Mouse (Mus musculus) forebrain, embryonic 16.5 days (tissue): ENCODE data around the gene Mrpl51. TPM values are rescaled to one million over a fixed set of nuclear protein-coding genes. Genes with fewer than 3 reads are reported as not detected.
A peak's percentile ranks its signal among the peaks of the same experiment; 100 is the strongest.

Experiments used
- ATAC-seq: fragments of 200-750 bp; cut with Nextera tagmentation; 2 replicates; pipeline ENCODE4 v1.8.0; 2017; ENCODE audit warnings: mild to moderate bottlenecking, moderate library complexity
- H3K27ac ChIP-seq: fragments of 300-500 bp; sonication (generic); 2 replicates; pipeline ENCODE4 v1.5.1; 2014; ENCODE audit warnings: low read length, control low read depth
- H3K27me3 ChIP-seq: fragments of 300-500 bp; sonication (generic); replicated peaks from 2 replicates; pipeline ENCODE4 v1.6.1; 2014; ENCODE audit warnings: low read length; ENCODE audit not compliant: control insufficient read depth, insufficient read depth
- H3K36me3 ChIP-seq: fragments of 300-500 bp; sonication (generic); 2 replicates; pipeline ENCODE4 v1.6.1; 2014; ENCODE audit not compliant: control insufficient read depth, insufficient read depth
- H3K4me1 ChIP-seq: fragments of 300-500 bp; sonication (generic); replicated peaks from 2 replicates; pipeline ENCODE4 v1.6.1; 2014; ENCODE audit warnings: low read length; ENCODE audit not compliant: control insufficient read depth, insufficient read depth
- H3K4me2 ChIP-seq: fragments of 300-500 bp; sonication (generic); 2 replicates; pipeline ENCODE4 v1.6.1; 2014; ENCODE audit warnings: mild to moderate bottlenecking, low read length, control low read depth
- H3K4me3 ChIP-seq: fragments of 300-500 bp; sonication (generic); replicated peaks from 2 replicates; pipeline ENCODE4 v1.5.1; 2014; ENCODE audit warnings: mild to moderate bottlenecking, low read length, control low read depth
- H3K9ac ChIP-seq: fragments of 300-500 bp; sonication (generic); replicated peaks from 2 replicates; pipeline ENCODE4 v1.6.1; 2014; ENCODE audit warnings: low read depth, low read length, control low read depth
- H3K9me3 ChIP-seq: fragments of 300-500 bp; sonication (generic); 2 replicates; pipeline ENCODE4 v1.6.1; 2016; ENCODE audit warnings: low read length; ENCODE audit not compliant: control insufficient read depth
- WGBS: fragments of 180-500 bp; shearing (Covaris S2); extraction: QIAGEN DNeasy Blood & Tissue Kit; methylation state at CpG from one replicate; pipeline ENCODE4 v1.1.7; 2014; 5-methylcytosine and 5-hydroxymethylcytosine counted together
- polyA plus RNA-seq: library from polyadenylated mRNA; unstranded; fragments of >200 nt; fragmentation: Nextera tagmentation; extraction: Ambion mirVana; gene quantifications from 2 replicates; pipeline ENCODE4 v1.2.1, GENCODE M21; 2015

The Mrpl51 gene
- 137 and 140 TPM in 2 replicates for polyA plus RNA-seq

- H3K4me3 ChIP-seq = peak within 1 kb of the TSS; percentile 89
- under 1% methylated on average over 54 of the region's 54 CpGs for WGBS
- peak; percentile 97 for ATAC-seq
- H3K9me3 ChIP-seq = no peaks in the 10 kb centered on the region
- peaks cover 17% of the 10 kb centered on the region for H3K4me1 ChIP-seq
- peak within 1 kb of the TSS; percentile 83 for H3K9ac ChIP-seq
- peak within 1 kb of the TSS; percentile 95 for H3K4me2 ChIP-seq
- no peaks in the 10 kb centered on the region for H3K27me3 ChIP-seq
- H3K27ac ChIP-seq = peak within 1 kb of the TSS; percentile 100
- peaks cover 11% of the 10 kb centered on the region; the same call in 1 of the 2 replicates for H3K36me3 ChIP-seq
Measured at GRCm38 (mm10) chr6:125191332-125192015, at the start of gene Mrpl51, which contains the start of gene Ncapd2. Mrpl51 (plus strand) TSS chr6:125191801. Ncapd2 (minus strand) TSS chr6:125191701.

GRCm38 (mm10) chr6:125142436-125142835 lies 49.2 kb upstream of the Mrpl51 start:
- H3K9me3 ChIP-seq = no peaks in the 10 kb centered on the region
- 92% methylated on average over 8 of the region's 8 CpGs for WGBS
- no peak overlapping the region for H3K4me3 ChIP-seq
- H3K4me2 ChIP-seq = no peak overlapping the region
- H3K27me3 ChIP-seq = no peaks in the 10 kb centered on the region
- peaks cover 25% of the 10 kb centered on the region for H3K4me1 ChIP-seq
- H3K9ac ChIP-seq = no peak overlapping the region
- ATAC-seq = no peak
- peaks cover 28% of the 10 kb centered on the region for H3K36me3 ChIP-seq
- H3K27ac ChIP-seq = no peak overlapping the region

DNA sequence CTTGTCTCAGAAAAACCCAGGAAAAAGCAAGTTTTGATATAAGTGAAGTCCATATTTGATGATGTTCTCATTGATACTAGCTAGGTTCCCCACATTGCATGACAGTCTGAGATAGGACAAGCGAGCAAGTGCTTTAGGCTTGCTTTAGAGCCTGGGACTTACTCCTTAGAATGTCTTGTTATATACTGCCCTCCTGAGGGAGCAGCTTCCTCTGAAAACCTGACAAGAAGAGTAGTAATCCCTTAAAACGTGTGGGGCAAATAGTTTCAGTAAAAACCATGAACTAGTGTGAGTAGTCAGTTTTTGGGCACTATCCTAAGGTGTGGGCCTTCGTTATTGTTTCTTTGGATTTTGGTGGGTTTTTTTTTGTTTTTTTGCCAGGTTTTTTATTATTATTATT lies 48.5 kb upstream of the Mrpl51 start:
- peaks cover 30% of the 10 kb centered on the region for H3K4me1 ChIP-seq
- ATAC-seq = no peak
- H3K9ac ChIP-seq = no peak overlapping the region
- no peak overlapping the region for H3K27ac ChIP-seq
- H3K4me3 ChIP-seq = no peak overlapping the region
- 80% methylated on average over 3 of the region's 3 CpGs for WGBS
- no peaks in the 10 kb centered on the region for H3K9me3 ChIP-seq
- no peak overlapping the region for H3K4me2 ChIP-seq
- H3K27me3 ChIP-seq = no peaks in the 10 kb centered on the region
- H3K36me3 ChIP-seq = peaks cover 24% of the 10 kb centered on the region

DNA sequence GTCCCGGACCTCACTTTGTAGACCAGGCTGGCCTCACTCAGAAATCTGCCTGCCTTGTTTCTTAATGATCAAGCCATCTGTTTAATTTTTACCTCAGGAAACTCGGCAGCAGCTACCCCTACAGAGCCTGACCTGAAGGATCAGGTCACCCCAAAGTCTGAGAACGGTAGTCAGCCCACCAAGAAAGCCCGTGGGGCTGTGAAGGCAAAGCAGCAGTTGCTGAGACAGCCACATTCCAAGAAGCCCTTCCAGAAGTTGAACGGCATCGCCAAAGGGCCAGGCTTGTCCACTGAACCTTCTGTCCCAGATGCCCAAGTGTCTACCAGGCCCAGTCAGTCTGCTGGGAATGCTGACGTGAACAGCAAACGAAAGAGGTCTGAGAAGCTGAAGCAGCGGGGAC lies 47.7 kb upstream of the Mrpl51 start:
- Histone ChIP-seq H3K27me3 (no peaks in the 10 kb centered on the region), H3K4me1 (peaks cover 37% of the 10 kb centered on the region), H3K27ac (no peak overlapping the region), H3K9ac (no peak overlapping the region), H3K36me3 (peaks cover 21% of the 10 kb centered on the region), H3K4me3 (no peak overlapping the region), H3K4me2 (no peak overlapping the region), H3K9me3 (no peaks in the 10 kb centered on the region)
- 80% methylated on average over 9 of the region's 9 CpGs for WGBS
- no peak for ATAC-seq

DNA sequence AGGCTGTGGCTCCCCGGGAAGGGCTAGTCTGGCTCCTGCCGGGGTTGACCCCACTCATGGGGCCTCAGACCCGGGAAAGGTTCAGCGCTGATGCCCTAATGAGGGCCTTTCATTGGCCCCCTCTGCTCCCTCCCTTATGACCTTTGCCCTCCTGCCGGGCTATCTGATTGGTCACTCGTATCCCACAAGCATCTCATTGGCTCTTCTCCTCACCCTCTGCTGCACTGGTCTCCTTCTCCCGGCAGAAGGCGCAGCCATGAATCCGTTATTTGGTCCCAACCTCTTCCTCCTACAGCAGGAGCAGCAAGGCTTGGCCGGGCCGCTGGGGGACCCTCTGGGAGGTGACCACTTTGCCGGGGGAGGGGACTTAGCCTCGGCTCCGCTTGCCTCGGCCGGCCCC lies 46.6 kb upstream of the Mrpl51 start, which contains the start of gene Iffo1:
Gene Iffo1 (plus strand): TSS at position 241 of the 400 bp plus-strand sequence.
- H3K36me3 ChIP-seq = peaks cover 15% of the 10 kb centered on the region
- WGBS = 0% methylated on average over 16 of the region's 16 CpGs
- peak; percentile 96 for ATAC-seq

GRCm38 (mm10) chr6:125145479-125145951 lies 46.1 kb upstream of the Mrpl51 start:
- peaks cover 37% of the 10 kb centered on the region for H3K4me1 ChIP-seq
- H3K27ac ChIP-seq = peak overlapping the region; percentile 89
- H3K4me3 ChIP-seq = peak overlapping the region; percentile 85
- no peaks in the 10 kb centered on the region for H3K9me3 ChIP-seq
- peak overlapping the region; percentile 95 for H3K4me2 ChIP-seq
- peaks cover 12% of the 10 kb centered on the region for H3K36me3 ChIP-seq
- no peaks in the 10 kb centered on the region for H3K27me3 ChIP-seq
- H3K9ac ChIP-seq = peak overlapping the region; percentile 93
- WGBS = under 1% methylated on average over 33 of the region's 35 CpGs
- ATAC-seq = peak; percentile 59

More for the DNA sequence above, 46.6 kb upstream of the Mrpl51 start, which contains the start of gene Iffo1:
- peak within 1 kb of the TSS; percentile 89 for H3K27ac ChIP-seq
- H3K9ac ChIP-seq = peak within 1 kb of the TSS; percentile 93
- H3K4me3 ChIP-seq = peak within 1 kb of the TSS; percentile 85
- H3K9me3 ChIP-seq = no peaks in the 10 kb centered on the region
- no peaks in the 10 kb centered on the region for H3K27me3 ChIP-seq
- peaks cover 37% of the 10 kb centered on the region for H3K4me1 ChIP-seq
- peak within 1 kb of the TSS; percentile 95 for H3K4me2 ChIP-seq

- Histone ChIP-seq H3K27me3 (no peaks in the 10 kb centered on the region), H3K4me1 (peaks cover 37% of the 10 kb centered on the region), H3K9me3 (no peaks in the 10 kb centered on the region), H3K4me2 (peak overlapping the region; percentile 95), H3K27ac (no peak overlapping the region), H3K9ac (peak overlapping the region; percentile 93), H3K36me3 (peaks cover 9% of the 10 kb centered on the region), H3K4me3 (peak overlapping the region; percentile 85)
- 40% methylated on average over 7 of the region's 7 CpGs for WGBS
- ATAC-seq = no peak
Measured at GRCm38 (mm10) chr6:125146148-125146547, 45.5 kb upstream of the Mrpl51 start.

DNA sequence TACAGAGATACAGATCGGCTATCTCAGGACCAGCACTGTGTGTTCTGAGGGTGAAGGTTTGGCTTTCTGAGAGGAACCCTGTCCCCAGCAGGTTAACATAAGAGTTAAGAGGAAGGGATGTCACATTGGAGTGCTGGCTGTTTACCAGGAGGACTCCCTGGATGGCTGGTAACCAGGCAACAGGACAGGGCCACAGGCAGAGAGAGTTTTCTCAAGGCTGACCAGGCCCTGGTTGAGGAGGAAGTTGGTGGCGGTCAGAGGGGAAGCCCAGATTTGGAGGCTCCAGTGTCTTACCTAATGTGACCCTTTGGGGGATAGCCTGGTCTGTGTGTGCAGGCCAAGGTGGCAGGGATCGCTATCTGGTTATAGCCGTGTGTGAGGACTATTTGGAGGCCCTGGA lies 44.8 kb upstream of the Mrpl51 start:
- no peaks in the 10 kb centered on the region for H3K27me3 ChIP-seq
- no peaks in the 10 kb centered on the region for H3K9me3 ChIP-seq
- peaks cover 4% of the 10 kb centered on the region for H3K36me3 ChIP-seq
- H3K4me1 ChIP-seq = peaks cover 37% of the 10 kb centered on the region
- no peak overlapping the region for H3K9ac ChIP-seq
- 85% methylated on average over 4 of the region's 4 CpGs for WGBS
- H3K27ac ChIP-seq = no peak overlapping the region
- no peak for ATAC-seq
- peak overlapping the region; percentile 95 for H3K4me2 ChIP-seq
- no peak overlapping the region for H3K4me3 ChIP-seq

GRCm38 (mm10) chr6:125147329-125147728 lies 44.3 kb upstream of the Mrpl51 start:
- Histone ChIP-seq H3K27me3 (no peaks in the 10 kb centered on the region), H3K4me2 (no peak overlapping the region), H3K9me3 (no peaks in the 10 kb centered on the region), H3K27ac (no peak overlapping the region), H3K36me3 (peaks cover 2% of the 10 kb centered on the region; the same call in 1 of the 2 replicates), H3K9ac (no peak overlapping the region), H3K4me3 (no peak overlapping the region), H3K4me1 (peaks cover 37% of the 10 kb centered on the region)
- WGBS = 77% methylated on average over 10 of the region's 10 CpGs
- ATAC-seq = no peak
